Mouse (Mus musculus): ENCODE measurements around the gene 4931414P19Rik. TPM values are rescaled to one million over a fixed set of nuclear protein-coding genes. Genes with fewer than 3 reads are reported as not detected.
A peak's percentile ranks its signal among the peaks of the same experiment; 100 is the strongest.
"Not testable (repeated sequence)": the region's sequence is repeated elsewhere in the genome, so short reads cannot be mapped to it uniquely, and the experiment has no call there.

4931414P19Rik gene
- polyA plus RNA-seq, 1 experiment from 2014 or later: 7.1 TPM

GRCm38 (mm10) chr14:54617897-54618365 lies 12.1 kb upstream of the 4931414P19Rik start, which contains the start of gene Psmb5:
Gene Psmb5 (minus strand): TSS chr14:54618022.
- under 1% methylated on average over 25 of the region's 25 CpGs for WGBS
- ATAC-seq (replicated peaks; ENCODE audit: low FRiP score, low TSS enrichment, low read depth): peak; percentile 91

GRCm38 (mm10) chr14:54617152-54617896 lies 11.5 kb upstream of the 4931414P19Rik start:
- DNase-seq (ENCODE audit: low spot score) (peak; percentile 76), ATAC-seq (replicated peaks; ENCODE audit: low FRiP score, low TSS enrichment, low read depth) (peak; percentile 56)
- Histone ChIP-seq H3K36me3 (ENCODE audit: control insufficient read depth, insufficient read depth, low read length) (peaks cover 34% of the 10 kb centered on the region), H3K9ac (ENCODE audit: low read length) (peak overlapping the region; percentile 80), H3K9me3 (ENCODE audit: control insufficient read depth, low read length) (no peaks in the 10 kb centered on the region), H3K4me3 (ENCODE audit: low read depth, low read length) (peak overlapping the region; percentile 77), H3K4me2 (ENCODE audit: low read length) (peak overlapping the region; percentile 68), H3K27me3 (replicated peaks; ENCODE audit: control insufficient read depth, insufficient read depth, low read length) (no peaks in the 10 kb centered on the region), H3K27ac (ENCODE audit: low read depth) (peak overlapping the region; percentile 74), H3K4me1 (replicated peaks; ENCODE audit: control insufficient read depth, insufficient read depth, low read length) (peaks cover 5% of the 10 kb centered on the region; the same call in 1 of the 2 replicates)
- WGBS: 3% methylated on average over 38 of the region's 38 CpGs

More at GRCm38 (mm10) chr14:54617897-54618365, 12.1 kb upstream of the 4931414P19Rik start, which contains the start of gene Psmb5:
- Histone ChIP-seq H3K27me3 (replicated peaks; ENCODE audit: control insufficient read depth, insufficient read depth, low read length) (no peaks in the 10 kb centered on the region), H3K9ac (ENCODE audit: low read length) (peak within 1 kb of the TSS; percentile 80), H3K4me3 (ENCODE audit: low read depth, low read length) (peak within 1 kb of the TSS; percentile 77), H3K27ac (ENCODE audit: low read depth) (peak within 1 kb of the TSS; percentile 74), H3K36me3 (ENCODE audit: control insufficient read depth, insufficient read depth, low read length) (peaks cover 28% of the 10 kb centered on the region), H3K9me3 (ENCODE audit: control insufficient read depth, low read length) (no peaks in the 10 kb centered on the region), H3K4me1 (replicated peaks; ENCODE audit: control insufficient read depth, insufficient read depth, low read length) (peaks cover 5% of the 10 kb centered on the region; the same call in 1 of the 2 replicates), H3K4me2 (ENCODE audit: low read length) (peak within 1 kb of the TSS; percentile 68)
- DNase-seq (ENCODE audit: low spot score): peak; percentile 94

- H3K27ac ChIP-seq (ENCODE audit: low read depth): no peak overlapping the region
- no peaks in the 10 kb centered on the region for H3K9me3 ChIP-seq (ENCODE audit: control insufficient read depth, low read length)
- no peaks in the 10 kb centered on the region for H3K27me3 ChIP-seq (replicated peaks; ENCODE audit: control insufficient read depth, insufficient read depth, low read length)
- peaks cover 5% of the 10 kb centered on the region; the same call in 1 of the 2 replicates for H3K4me1 ChIP-seq (replicated peaks; ENCODE audit: control insufficient read depth, insufficient read depth, low read length)
- ATAC-seq (replicated peaks; ENCODE audit: low FRiP score, low TSS enrichment, low read depth) (no peak), DNase-seq (ENCODE audit: low spot score) (no peak)
- no peak overlapping the region for H3K4me3 ChIP-seq (ENCODE audit: low read depth, low read length)
- peaks cover 44% of the 10 kb centered on the region for H3K36me3 ChIP-seq (ENCODE audit: control insufficient read depth, insufficient read depth, low read length)
- H3K4me2 ChIP-seq (ENCODE audit: low read length): peak overlapping the region; percentile 68
- WGBS: 93% methylated on average over 16 of the region's 16 CpGs
- no peak overlapping the region for H3K9ac ChIP-seq (ENCODE audit: low read length)
These were observed 10.5 kb upstream of the 4931414P19Rik start for GRCm38 (mm10) chr14:54616226-54616825.

GRCm38 (mm10) chr14:54614130-54614529 lies 8.3 kb upstream of the 4931414P19Rik start:
- not testable (repeated sequence) for H3K4me1 ChIP-seq (replicated peaks; ENCODE audit: control insufficient read depth, insufficient read depth, low read length); DNase-seq (ENCODE audit: low spot score); H3K27me3 ChIP-seq (replicated peaks; ENCODE audit: control insufficient read depth, insufficient read depth, low read length); H3K9me3 ChIP-seq (ENCODE audit: control insufficient read depth, low read length); ATAC-seq (replicated peaks; ENCODE audit: low FRiP score, low TSS enrichment, low read depth); H3K9ac ChIP-seq (ENCODE audit: low read length); H3K4me3 ChIP-seq (ENCODE audit: low read depth, low read length); H3K27ac ChIP-seq (ENCODE audit: low read depth); H3K4me2 ChIP-seq (ENCODE audit: low read length)
- 95% methylated on average over 14 of the region's 16 CpGs for WGBS
- H3K36me3 ChIP-seq (ENCODE audit: control insufficient read depth, insufficient read depth, low read length): peaks cover 45% of the 10 kb centered on the region

GRCm38 (mm10) chr14:54610648-54611047 lies 4.9 kb upstream of the 4931414P19Rik start:
- H3K27me3 ChIP-seq (replicated peaks; ENCODE audit: control insufficient read depth, insufficient read depth, low read length): no peaks in the 10 kb centered on the region
- ATAC-seq (replicated peaks; ENCODE audit: low FRiP score, low TSS enrichment, low read depth): no peak
- H3K27ac ChIP-seq (ENCODE audit: low read depth): no peak overlapping the region
- H3K36me3 ChIP-seq (ENCODE audit: control insufficient read depth, insufficient read depth, low read length): peaks cover 36% of the 10 kb centered on the region
- WGBS: 76% methylated on average over 6 of the region's 6 CpGs
- H3K4me2 ChIP-seq (ENCODE audit: low read length): no peak overlapping the region
- no peaks in the 10 kb centered on the region for H3K4me1 ChIP-seq (replicated peaks; ENCODE audit: control insufficient read depth, insufficient read depth, low read length)
- H3K9ac ChIP-seq (ENCODE audit: low read length): no peak overlapping the region
- no peak overlapping the region for H3K4me3 ChIP-seq (ENCODE audit: low read depth, low read length)
- no peaks in the 10 kb centered on the region for H3K9me3 ChIP-seq (ENCODE audit: control insufficient read depth, low read length)
- no peak for DNase-seq (ENCODE audit: low spot score)

GRCm38 (mm10) chr14:54609962-54610361 lies 4.2 kb upstream of the 4931414P19Rik start:
- no peak for DNase-seq (ENCODE audit: low spot score)
- 87% methylated on average over 4 of the region's 4 CpGs for WGBS
- peaks cover 3% of the 10 kb centered on the region; the same call in 1 of the 2 replicates for H3K4me1 ChIP-seq (replicated peaks; ENCODE audit: control insufficient read depth, insufficient read depth, low read length)

GRCm38 (mm10) chr14:54609245-54609644 lies 3.5 kb upstream of the 4931414P19Rik start:
- Histone ChIP-seq H3K4me1 (replicated peaks; ENCODE audit: control insufficient read depth, insufficient read depth, low read length) (peaks cover 10% of the 10 kb centered on the region), H3K27me3 (replicated peaks; ENCODE audit: control insufficient read depth, insufficient read depth, low read length) (no peaks in the 10 kb centered on the region), H3K27ac (ENCODE audit: low read depth) (no peak overlapping the region), H3K9ac (ENCODE audit: low read length) (no peak overlapping the region), H3K4me2 (ENCODE audit: low read length) (no peak overlapping the region), H3K36me3 (ENCODE audit: control insufficient read depth, insufficient read depth, low read length) (peaks cover 23% of the 10 kb centered on the region), H3K4me3 (ENCODE audit: low read depth, low read length) (no peak overlapping the region), H3K9me3 (ENCODE audit: control insufficient read depth, low read length) (no peaks in the 10 kb centered on the region)
- ATAC-seq (replicated peaks; ENCODE audit: low FRiP score, low TSS enrichment, low read depth) (no peak), DNase-seq (ENCODE audit: low spot score) (no peak)
- WGBS: 55% methylated on average over 4 of the region's 4 CpGs

More at GRCm38 (mm10) chr14:54609962-54610361, 4.2 kb upstream of the 4931414P19Rik start:
- Histone ChIP-seq H3K4me3 (ENCODE audit: low read depth, low read length) (no peak overlapping the region), H3K9ac (ENCODE audit: low read length) (no peak overlapping the region), H3K27me3 (replicated peaks; ENCODE audit: control insufficient read depth, insufficient read depth, low read length) (no peaks in the 10 kb centered on the region), H3K4me2 (ENCODE audit: low read length) (no peak overlapping the region), H3K36me3 (ENCODE audit: control insufficient read depth, insufficient read depth, low read length) (peaks cover 29% of the 10 kb centered on the region), H3K9me3 (ENCODE audit: control insufficient read depth, low read length) (no peaks in the 10 kb centered on the region), H3K27ac (ENCODE audit: low read depth) (no peak overlapping the region)
- no peak for ATAC-seq (replicated peaks; ENCODE audit: low FRiP score, low TSS enrichment, low read depth)

GRCm38 (mm10) chr14:54607226-54607625 lies 1.4 kb upstream of the 4931414P19Rik start:
- Histone ChIP-seq H3K36me3 (ENCODE audit: control insufficient read depth, insufficient read depth, low read length) (peaks cover 10% of the 10 kb centered on the region), H3K27ac (ENCODE audit: low read depth) (no peak overlapping the region), H3K27me3 (replicated peaks; ENCODE audit: control insufficient read depth, insufficient read depth, low read length) (no peaks in the 10 kb centered on the region), H3K9ac (ENCODE audit: low read length) (no peak overlapping the region), H3K4me2 (ENCODE audit: low read length) (no peak overlapping the region), H3K4me1 (replicated peaks; ENCODE audit: control insufficient read depth, insufficient read depth, low read length) (peaks cover 22% of the 10 kb centered on the region), H3K9me3 (ENCODE audit: control insufficient read depth, low read length) (no peaks in the 10 kb centered on the region), H3K4me3 (ENCODE audit: low read depth, low read length) (no peak overlapping the region)
- ATAC-seq (replicated peaks; ENCODE audit: low FRiP score, low TSS enrichment, low read depth) (no peak), DNase-seq (ENCODE audit: low spot score) (no peak)
- WGBS: 55% methylated on average over 8 of the region's 8 CpGs

Measured in intestine, embryonic 14.5 days (tissue).